Mouse (Mus musculus) hindbrain, postnatal 0 days (tissue): ENCODE results near the gene Hist1h2aa. TPM values are rescaled to one million over a fixed set of nuclear protein-coding genes. Genes with fewer than 3 reads are reported as not detected.

Experiments
- ATAC-seq: fragments of 200-750 bp; cut with Nextera tagmentation; 2 replicates; pipeline ENCODE4 v1.8.0; 2017; ENCODE audit warnings: mild to moderate bottlenecking, moderate TSS enrichment, moderate library complexity
- DNase-seq: peaks from one replicate; pipeline ENCODE4 v3.0.0-alpha.2; 2015; ENCODE audit warnings: low spot score
- H3K27ac ChIP-seq: fragments of 300-500 bp; sonication (generic); 2 replicates; pipeline ENCODE4 v1.5.1; 2014; ENCODE audit warnings: mild to moderate bottlenecking
- H3K27me3 ChIP-seq: fragments of 300-500 bp; sonication (generic); 2 replicates; pipeline ENCODE4 v1.6.1; 2014; ENCODE audit warnings: low read length, mixed read lengths; ENCODE audit not compliant: insufficient read depth
- H3K36me3 ChIP-seq: fragments of 300-500 bp; sonication (generic); 2 replicates; pipeline ENCODE4 v1.6.1; 2014; ENCODE audit warnings: low read length, mixed read lengths; ENCODE audit not compliant: insufficient read depth
- H3K4me1 ChIP-seq: fragments of 300-500 bp; sonication (generic); 2 replicates; pipeline ENCODE4 v1.6.1; 2014; ENCODE audit warnings: antibody characterized with exemption, low read length, mixed read lengths; ENCODE audit not compliant: insufficient read depth
- H3K4me2 ChIP-seq: fragments of 300-500 bp; sonication (generic); 2 replicates; pipeline ENCODE4 v1.6.1; 2014; ENCODE audit warnings: low read depth, mild to moderate bottlenecking, low read length, moderate library complexity, mixed read lengths
- H3K4me3 ChIP-seq: fragments of 300-500 bp; sonication (generic); 2 replicates; pipeline ENCODE4 v1.5.1; 2014; ENCODE audit warnings: low read length
- H3K9ac ChIP-seq: fragments of 300-500 bp; sonication (generic); replicated peaks from 2 replicates; pipeline ENCODE4 v1.6.1; 2014; ENCODE audit warnings: mild to moderate bottlenecking, low read length, moderate library complexity, mixed read lengths
- H3K9me3 ChIP-seq: fragments of 300-500 bp; sonication (generic); 2 replicates; pipeline ENCODE4 v1.6.1; 2016; ENCODE audit warnings: low read length, mixed read lengths
- CTCF ChIP-seq: IDR thresholded peaks from 2 replicates; pipeline ENCODE4 v1.5.1; 2016; ENCODE audit warnings: antibody characterized with exemption, control low read depth, low read depth
- WGBS: fragments of 180-500 bp; shearing (Covaris S2); extraction: QIAGEN DNeasy Blood & Tissue Kit; methylation state at CpG from one replicate; pipeline ENCODE4 v1.1.7; 2014; 5-methylcytosine and 5-hydroxymethylcytosine counted together
- polyA plus RNA-seq: library from polyadenylated mRNA; unstranded; fragments of >200 nt; fragmentation: Nextera tagmentation; extraction: Ambion mirVana; gene quantifications from 2 replicates; pipeline ENCODE4 v1.2.1, GENCODE M21; 2015
- total RNA-seq: library from RNA; depleted of rRNA; stranded (reverse); fragments of >200 nt; gene quantifications from 2 replicates; pipeline ENCODE4 v1.2.3, GENCODE M21; 2014

Hist1h2aa gene
- total and polyA plus RNA-seq, 2 experiments from 2014 or later: not detected

DNA sequence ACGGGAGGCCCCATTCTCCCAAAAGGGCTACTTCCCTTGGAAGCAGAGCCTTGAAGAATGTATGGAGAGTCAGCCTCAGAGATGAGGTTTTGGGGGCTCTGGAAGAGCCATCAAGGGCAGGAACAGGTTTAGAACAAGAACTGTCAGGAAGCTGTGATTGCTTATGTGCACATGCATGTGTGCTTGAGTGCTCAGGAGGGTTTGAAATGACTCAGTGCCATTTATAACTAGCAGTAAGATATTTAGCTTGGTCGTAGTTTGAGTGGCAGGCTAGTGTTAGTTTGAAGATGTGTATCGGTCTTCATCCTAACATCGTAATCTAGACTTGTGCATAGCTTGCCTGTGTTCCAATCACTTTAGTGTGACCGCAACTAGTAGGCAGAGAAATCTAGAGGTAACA, 27.4 kb upstream of the Hist1h2aa start:
- no peaks in the 10 kb centered on the region for H3K4me1 ChIP-seq
- no peaks in the 10 kb centered on the region for H3K36me3 ChIP-seq
- TF ChIP-seq CTCF: no peak

DNA sequence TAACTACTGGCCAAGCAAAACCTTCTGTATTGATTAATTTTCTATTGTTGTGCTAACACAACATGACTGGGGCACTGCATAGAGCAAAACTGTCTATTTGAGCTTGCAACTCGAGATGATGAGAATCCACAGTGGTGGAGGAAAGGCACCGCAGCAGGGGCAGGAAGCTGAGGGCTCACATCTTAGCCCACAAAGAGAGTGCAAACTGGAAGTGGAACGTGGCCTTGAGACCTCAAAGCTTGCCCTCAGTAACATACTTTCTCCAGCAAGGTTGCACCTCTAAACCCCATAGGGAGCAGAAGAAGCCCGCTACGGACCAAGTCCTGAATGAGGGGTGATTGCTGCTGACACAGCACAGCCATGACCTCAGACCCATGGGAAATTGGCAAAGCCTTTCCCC, 24.1 kb upstream of the Hist1h2aa start:
- Histone ChIP-seq H3K4me1 (no peaks in the 10 kb centered on the region), H3K27ac (no peak overlapping the region), H3K36me3 (no peaks in the 10 kb centered on the region), H3K9me3 (no peaks in the 10 kb centered on the region), H3K9ac (no peak overlapping the region), H3K4me2 (no peak overlapping the region), H3K27me3 (no peaks in the 10 kb centered on the region), H3K4me3 (no peak overlapping the region)
- WGBS: 86% methylated on average over 5 of the region's 5 CpGs
- no peak for ATAC-seq
- no peak for TF ChIP-seq CTCF
- no peak for DNase-seq

More for the DNA sequence above, 27.4 kb upstream of the Hist1h2aa start:
- H3K4me2 ChIP-seq: no peak overlapping the region
- DNase-seq: no peak
- no peak overlapping the region for H3K27ac ChIP-seq
- no peak for ATAC-seq
- no peaks in the 10 kb centered on the region for H3K9me3 ChIP-seq
- no peak overlapping the region for H3K9ac ChIP-seq
- H3K27me3 ChIP-seq: no peaks in the 10 kb centered on the region
- no peak overlapping the region for H3K4me3 ChIP-seq
- WGBS: 94% methylated on average over 5 of the region's 5 CpGs

DNA sequence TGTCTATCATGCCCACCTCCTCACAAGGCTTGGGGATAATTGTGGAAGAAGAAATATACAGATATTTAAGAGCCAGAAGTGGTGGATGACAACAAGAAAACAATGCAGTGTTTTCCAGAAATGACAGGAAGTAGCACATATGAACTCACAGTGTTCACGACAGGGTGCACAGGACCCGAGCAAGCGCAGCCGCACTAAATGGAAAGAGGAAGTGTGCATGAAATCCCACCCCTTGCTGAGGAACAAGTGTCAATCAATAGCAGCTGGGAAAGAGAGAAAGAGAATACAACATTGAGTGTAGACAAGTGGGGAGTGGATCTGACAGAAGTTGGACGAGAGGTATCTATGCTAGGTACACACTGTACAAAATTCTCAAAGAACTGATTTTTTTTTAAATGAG, 22.9 kb upstream of the Hist1h2aa start:
- Histone ChIP-seq H3K36me3 (no peaks in the 10 kb centered on the region), H3K4me1 (no peaks in the 10 kb centered on the region), H3K27me3 (no peaks in the 10 kb centered on the region), H3K27ac (no peak overlapping the region), H3K4me3 (no peak overlapping the region), H3K9me3 (no peaks in the 10 kb centered on the region), H3K4me2 (no peak overlapping the region), H3K9ac (no peak overlapping the region)
- WGBS: 84% methylated on average over 5 of the region's 5 CpGs
- no peak for DNase-seq
- TF ChIP-seq CTCF: no peak
- ATAC-seq: no peak

DNA sequence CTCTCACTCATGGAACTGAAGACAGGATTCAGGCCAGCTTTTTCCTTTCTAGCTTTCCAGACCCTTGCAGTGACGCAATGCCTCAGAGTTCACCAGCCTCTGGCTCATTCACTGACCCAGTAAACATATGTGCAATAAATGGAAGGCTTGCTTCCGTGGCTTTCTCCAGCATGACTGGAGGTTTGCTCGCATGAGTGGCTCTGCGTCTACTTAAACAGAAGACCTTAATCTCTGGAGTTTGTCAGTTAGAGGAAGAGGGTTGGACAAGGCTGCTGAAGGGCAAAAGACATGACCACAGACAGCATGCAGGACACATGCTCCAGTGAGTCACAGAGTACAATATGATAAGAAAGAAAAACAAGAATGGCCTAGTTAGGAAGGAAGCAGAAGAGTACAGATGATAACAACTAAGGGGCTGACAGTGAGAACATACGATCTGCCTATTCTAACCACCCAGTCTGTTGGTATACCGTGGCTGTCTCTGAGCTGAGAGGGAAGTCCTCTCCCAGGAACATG, 20.4 kb upstream of the Hist1h2aa start:
- 56% methylated on average over 6 of the region's 6 CpGs for WGBS
- H3K4me3 ChIP-seq: no peak overlapping the region
- no peak overlapping the region for H3K4me2 ChIP-seq
- no peaks in the 10 kb centered on the region for H3K4me1 ChIP-seq
- no peak overlapping the region for H3K9ac ChIP-seq
- no peak overlapping the region for H3K27ac ChIP-seq
- no peaks in the 10 kb centered on the region for H3K27me3 ChIP-seq
- DNase-seq: no peak
- no peak for TF ChIP-seq CTCF
- 0 out of 2 replicates have a peak, but pooled peaks have one; percentile 10 for ATAC-seq
- H3K9me3 ChIP-seq: no peaks in the 10 kb centered on the region
- no peaks in the 10 kb centered on the region for H3K36me3 ChIP-seq

DNA sequence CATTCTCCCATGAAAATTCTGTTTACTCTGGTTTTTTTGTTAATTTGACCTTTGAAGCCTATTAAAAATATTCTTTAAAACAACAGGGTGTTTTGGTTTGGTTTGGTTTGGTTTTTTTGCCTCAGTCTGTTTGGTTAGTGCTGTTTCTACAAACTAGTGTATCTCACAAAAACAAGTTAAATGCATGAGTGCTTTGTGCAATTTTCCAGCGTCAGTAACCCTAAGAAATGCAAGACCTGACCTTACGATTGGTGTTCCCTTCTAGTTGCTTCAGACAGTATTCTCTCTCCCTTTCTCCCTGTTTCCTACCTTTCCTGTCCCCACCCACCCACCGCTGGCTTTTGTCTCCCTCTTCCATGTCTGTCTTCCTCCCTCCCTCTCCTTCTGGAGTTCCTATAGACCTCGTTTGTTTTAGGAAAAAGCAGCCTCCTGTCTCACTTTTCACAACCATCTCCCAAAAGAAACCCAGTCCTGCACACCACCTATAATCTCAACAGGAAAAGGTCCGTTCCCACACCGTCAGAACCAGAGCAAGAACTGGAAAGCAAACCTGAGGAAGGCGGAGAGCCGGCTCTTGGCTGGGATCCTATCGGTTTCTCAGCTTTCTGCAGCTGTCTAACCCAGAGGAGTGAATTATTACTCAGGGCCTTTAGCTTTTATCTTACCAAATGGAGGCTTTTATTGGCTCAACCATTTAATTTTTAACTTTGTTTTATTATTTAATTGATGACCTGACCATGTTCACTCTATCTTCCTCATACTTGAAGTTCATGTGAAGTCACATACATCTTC, 19.7 kb upstream of the Hist1h2aa start, which contains the start of gene Slc17a4:
Slc17a4 (minus strand) TSS at position 634 of the 792 bp plus-strand sequence.
- H3K4me1 ChIP-seq: no peaks in the 10 kb centered on the region
- no peak within 1 kb of the TSS for H3K27ac ChIP-seq
- H3K9ac ChIP-seq: no peak within 1 kb of the TSS
- H3K27me3 ChIP-seq: no peaks in the 10 kb centered on the region
- 70% methylated on average over 9 of the region's 9 CpGs for WGBS
- DNase-seq (no peak), ATAC-seq (no peak)
- no peaks in the 10 kb centered on the region for H3K9me3 ChIP-seq
- no peak within 1 kb of the TSS for H3K4me3 ChIP-seq
- no peak within 1 kb of the TSS for H3K4me2 ChIP-seq
- H3K36me3 ChIP-seq: no peaks in the 10 kb centered on the region
- no peak for TF ChIP-seq CTCF

DNA sequence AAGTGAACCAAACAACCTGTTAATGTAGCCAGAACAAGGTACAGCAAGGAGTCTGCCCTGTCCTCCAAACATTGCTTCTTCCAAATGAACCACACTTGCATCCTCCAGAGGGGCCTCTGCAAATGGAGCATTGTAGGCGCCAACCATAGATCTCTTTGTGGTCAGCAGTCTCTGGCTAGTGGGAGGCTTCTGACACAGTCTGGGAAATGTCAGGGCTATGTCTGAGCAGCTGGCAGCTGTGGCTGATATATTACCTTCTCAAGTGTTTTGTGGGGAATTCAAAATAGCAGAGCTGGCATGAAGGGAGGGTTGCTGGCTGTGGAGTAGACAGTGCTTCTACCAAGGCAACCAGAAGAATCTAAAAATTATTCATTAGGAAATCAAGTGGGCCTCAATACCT, 18.1 kb upstream of the Hist1h2aa start:
- no peak for ATAC-seq

DNA sequence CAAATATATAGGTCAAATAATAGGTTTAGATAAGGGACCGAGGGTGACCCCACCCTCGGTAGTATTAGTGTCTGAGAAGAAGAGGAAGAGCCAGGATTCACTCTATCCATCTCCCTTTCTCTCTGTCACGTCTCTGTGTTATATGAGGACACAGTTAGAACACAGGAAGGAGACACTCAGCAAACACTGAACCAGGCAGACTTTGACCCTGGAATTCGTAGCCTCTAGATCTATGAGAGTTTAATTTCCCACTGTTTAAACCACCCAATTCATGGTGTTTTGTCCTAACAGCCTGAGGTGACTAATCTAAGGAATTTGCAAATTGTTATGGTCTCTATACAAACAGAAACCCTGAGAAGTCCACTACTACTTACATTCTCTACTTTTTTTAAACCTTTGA, 16.6 kb upstream of the Hist1h2aa start:
- Histone ChIP-seq H3K4me2 (no peak overlapping the region), H3K9me3 (no peaks in the 10 kb centered on the region), H3K27me3 (no peaks in the 10 kb centered on the region), H3K4me1 (no peaks in the 10 kb centered on the region), H3K9ac (no peak overlapping the region), H3K27ac (no peak overlapping the region), H3K4me3 (no peak overlapping the region), H3K36me3 (no peaks in the 10 kb centered on the region)
- DNase-seq: no peak
- ATAC-seq: no peak
- TF ChIP-seq CTCF: no peak
- WGBS: 83% methylated on average over 4 of the region's 4 CpGs

More for the DNA sequence above, 18.1 kb upstream of the Hist1h2aa start:
- Histone ChIP-seq H3K4me2 (no peak overlapping the region), H3K4me3 (no peak overlapping the region), H3K27ac (no peak overlapping the region), H3K9ac (no peak overlapping the region), H3K27me3 (no peaks in the 10 kb centered on the region), H3K36me3 (no peaks in the 10 kb centered on the region), H3K9me3 (no peaks in the 10 kb centered on the region), H3K4me1 (no peaks in the 10 kb centered on the region)
- no peak for TF ChIP-seq CTCF
- no peak for DNase-seq
- WGBS: 80% methylated on average over 1 of the region's 1 CpGs
